Mouse (Mus musculus): ENCODE results near the gene Prrx1. TPM values are rescaled to one million over a fixed set of nuclear protein-coding genes. Genes with fewer than 3 reads are reported as not detected.

Prrx1 gene
- polyA plus RNA-seq, 1 experiment from 2014 or later: 193 TPM

DNA sequence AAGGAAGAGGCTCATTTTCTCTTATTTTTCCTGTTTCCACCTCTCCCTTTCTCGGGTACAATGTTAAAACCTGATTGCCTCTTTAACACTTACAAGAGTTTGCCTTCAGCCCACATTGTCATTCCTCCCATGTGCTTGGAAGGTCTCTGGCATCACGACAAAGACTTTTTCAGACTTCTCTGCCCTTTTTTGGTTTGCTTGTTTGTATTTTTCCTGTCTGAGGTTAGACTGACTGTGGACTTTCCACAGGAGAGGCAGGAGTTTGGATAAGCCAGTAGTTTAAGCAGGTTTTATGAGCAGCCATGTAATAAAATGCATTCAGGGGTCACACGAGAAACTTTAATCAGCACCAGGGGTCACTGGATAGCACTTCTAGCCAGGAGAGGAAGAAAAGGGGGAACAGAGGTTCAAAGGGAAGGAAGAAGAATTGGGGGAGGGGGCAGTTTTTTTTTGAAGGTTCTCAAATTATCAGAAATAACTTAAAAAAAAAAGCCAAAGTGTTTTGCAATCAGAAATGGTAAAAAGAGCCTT is 42.2 kb upstream of the Prrx1 start:
- ATAC-seq (ENCODE audit: insufficient number of reproducible peaks, low FRiP score, low TSS enrichment, low read depth): no peak
- 12% methylated on average over 3 of the region's 3 CpGs for WGBS
- H3K4me1 ChIP-seq (ENCODE audit: control insufficient read depth, insufficient read depth, low read length): peaks cover 10% of the 10 kb centered on the region; the same call in 1 of the 2 replicates

GRCm38 (mm10) chr1:163350988-163351387 is 37.5 kb upstream of the Prrx1 start:
- Histone ChIP-seq H3K27me3 (ENCODE audit: control insufficient read depth, insufficient read depth, low read length) (no peaks in the 10 kb centered on the region), H3K27ac (replicated peaks; ENCODE audit: low read depth, low read length) (no peak overlapping the region), H3K4me2 (ENCODE audit: low read depth, severe bottlenecking) (no peak overlapping the region), H3K9me3 (ENCODE audit: control insufficient read depth, low read length) (no peaks in the 10 kb centered on the region), H3K36me3 (ENCODE audit: control insufficient read depth, insufficient read depth, low read length) (no peaks in the 10 kb centered on the region), H3K4me1 (ENCODE audit: control insufficient read depth, insufficient read depth, low read length) (0 out of 2 replicates have a peak, but pooled peaks cover 2% of the 10 kb centered on the region), H3K9ac (ENCODE audit: low read length) (no peak overlapping the region), H3K4me3 (ENCODE audit: low read depth, low read length) (no peak overlapping the region)
- DNase-seq (ENCODE audit: low spot score) (no peak), ATAC-seq (ENCODE audit: insufficient number of reproducible peaks, low FRiP score, low TSS enrichment, low read depth) (no peak)
- 79% methylated on average over 3 of the region's 3 CpGs for WGBS

More for the DNA sequence above, 42.2 kb upstream of the Prrx1 start:
- Histone ChIP-seq H3K27me3 (ENCODE audit: control insufficient read depth, insufficient read depth, low read length) (no peaks in the 10 kb centered on the region), H3K9me3 (ENCODE audit: control insufficient read depth, low read length) (no peaks in the 10 kb centered on the region), H3K4me3 (ENCODE audit: low read depth, low read length) (no peak overlapping the region), H3K27ac (replicated peaks; ENCODE audit: low read depth, low read length) (peak overlapping the region; percentile 66), H3K9ac (ENCODE audit: low read length) (no peak overlapping the region), H3K36me3 (ENCODE audit: control insufficient read depth, insufficient read depth, low read length) (no peaks in the 10 kb centered on the region), H3K4me2 (ENCODE audit: low read depth, severe bottlenecking) (no peak overlapping the region)
- peak; percentile 66 for DNase-seq (ENCODE audit: low spot score)

DNA sequence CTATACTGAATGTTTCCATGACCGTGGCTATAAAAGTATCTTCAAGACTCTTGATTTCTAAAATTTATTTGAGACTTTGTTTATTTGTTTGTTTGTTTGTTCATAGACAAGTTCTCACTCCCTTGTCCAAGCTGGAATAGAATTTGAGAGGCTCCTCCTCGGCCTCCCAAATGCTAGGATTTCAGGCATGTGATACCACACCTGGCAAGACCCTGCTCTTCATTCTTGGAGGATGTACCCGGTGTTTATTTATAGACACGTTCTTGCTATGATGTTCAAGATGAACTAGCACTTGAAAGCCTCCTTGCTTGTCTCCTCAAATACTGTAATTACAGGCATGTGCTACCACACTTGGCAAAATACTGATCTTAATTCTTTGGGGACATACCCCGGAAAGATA is 32.0 kb upstream of the Prrx1 start:
- H3K27ac ChIP-seq (replicated peaks; ENCODE audit: low read depth, low read length): no peak overlapping the region
- no peak for DNase-seq (ENCODE audit: low spot score)
- no peaks in the 10 kb centered on the region for H3K27me3 ChIP-seq (ENCODE audit: control insufficient read depth, insufficient read depth, low read length)
- ATAC-seq (ENCODE audit: insufficient number of reproducible peaks, low FRiP score, low TSS enrichment, low read depth): no peak
- H3K4me2 ChIP-seq (ENCODE audit: low read depth, severe bottlenecking): no peak overlapping the region
- H3K9ac ChIP-seq (ENCODE audit: low read length): no peak overlapping the region
- no peaks in the 10 kb centered on the region for H3K4me1 ChIP-seq (ENCODE audit: control insufficient read depth, insufficient read depth, low read length)
- no peaks in the 10 kb centered on the region for H3K36me3 ChIP-seq (ENCODE audit: control insufficient read depth, insufficient read depth, low read length)
- H3K9me3 ChIP-seq (ENCODE audit: control insufficient read depth, low read length): no peaks in the 10 kb centered on the region
- H3K4me3 ChIP-seq (ENCODE audit: low read depth, low read length): no peak overlapping the region
- 89% methylated on average over 5 of the region's 5 CpGs for WGBS

DNA sequence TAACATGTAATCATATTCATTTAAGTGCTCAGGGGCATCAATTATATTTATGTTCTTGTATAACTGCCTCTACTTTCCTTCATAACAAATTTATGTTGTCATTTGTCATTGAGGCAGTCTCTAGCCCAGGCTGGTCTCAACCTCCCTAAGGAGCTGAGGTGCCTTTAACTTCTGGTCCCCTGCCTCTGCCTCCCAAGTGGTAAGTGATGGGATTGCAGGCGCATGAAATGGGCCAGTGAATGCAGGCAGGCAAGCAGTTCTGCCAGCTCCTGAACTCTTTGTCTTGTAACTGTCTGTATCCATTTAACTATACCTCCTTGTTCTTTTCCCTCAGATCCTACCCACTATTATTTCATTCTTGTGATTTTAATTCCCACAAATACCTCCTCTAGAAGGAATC is 31.4 kb upstream of the Prrx1 start:
- no peak overlapping the region for H3K4me3 ChIP-seq (ENCODE audit: low read depth, low read length)
- H3K4me1 ChIP-seq (ENCODE audit: control insufficient read depth, insufficient read depth, low read length): no peaks in the 10 kb centered on the region
- no peaks in the 10 kb centered on the region for H3K36me3 ChIP-seq (ENCODE audit: control insufficient read depth, insufficient read depth, low read length)
- WGBS: 32% methylated on average over 1 of the region's 1 CpGs
- no peaks in the 10 kb centered on the region for H3K27me3 ChIP-seq (ENCODE audit: control insufficient read depth, insufficient read depth, low read length)
- H3K9ac ChIP-seq (ENCODE audit: low read length): no peak overlapping the region
- peak; percentile 56 for DNase-seq (ENCODE audit: low spot score)
- H3K27ac ChIP-seq (replicated peaks; ENCODE audit: low read depth, low read length): no peak overlapping the region
- no peak overlapping the region for H3K4me2 ChIP-seq (ENCODE audit: low read depth, severe bottlenecking)
- no peaks in the 10 kb centered on the region for H3K9me3 ChIP-seq (ENCODE audit: control insufficient read depth, low read length)
- no peak for ATAC-seq (ENCODE audit: insufficient number of reproducible peaks, low FRiP score, low TSS enrichment, low read depth)

GRCm38 (mm10) chr1:163339219-163339561 is 25.7 kb upstream of the Prrx1 start:
- DNase-seq (ENCODE audit: low spot score): no peak
- ATAC-seq (ENCODE audit: insufficient number of reproducible peaks, low FRiP score, low TSS enrichment, low read depth): no peak
- Histone ChIP-seq H3K27me3 (ENCODE audit: control insufficient read depth, insufficient read depth, low read length) (no peaks in the 10 kb centered on the region), H3K4me1 (ENCODE audit: control insufficient read depth, insufficient read depth, low read length) (no peaks in the 10 kb centered on the region), H3K27ac (replicated peaks; ENCODE audit: low read depth, low read length) (no peak overlapping the region), H3K4me3 (ENCODE audit: low read depth, low read length) (no peak overlapping the region), H3K9ac (ENCODE audit: low read length) (no peak overlapping the region), H3K36me3 (ENCODE audit: control insufficient read depth, insufficient read depth, low read length) (no peaks in the 10 kb centered on the region), H3K4me2 (ENCODE audit: low read depth, severe bottlenecking) (no peak overlapping the region), H3K9me3 (ENCODE audit: control insufficient read depth, low read length) (no peaks in the 10 kb centered on the region)
- 84% methylated on average over 3 of the region's 3 CpGs for whole genome bisulfite sequencing

DNA sequence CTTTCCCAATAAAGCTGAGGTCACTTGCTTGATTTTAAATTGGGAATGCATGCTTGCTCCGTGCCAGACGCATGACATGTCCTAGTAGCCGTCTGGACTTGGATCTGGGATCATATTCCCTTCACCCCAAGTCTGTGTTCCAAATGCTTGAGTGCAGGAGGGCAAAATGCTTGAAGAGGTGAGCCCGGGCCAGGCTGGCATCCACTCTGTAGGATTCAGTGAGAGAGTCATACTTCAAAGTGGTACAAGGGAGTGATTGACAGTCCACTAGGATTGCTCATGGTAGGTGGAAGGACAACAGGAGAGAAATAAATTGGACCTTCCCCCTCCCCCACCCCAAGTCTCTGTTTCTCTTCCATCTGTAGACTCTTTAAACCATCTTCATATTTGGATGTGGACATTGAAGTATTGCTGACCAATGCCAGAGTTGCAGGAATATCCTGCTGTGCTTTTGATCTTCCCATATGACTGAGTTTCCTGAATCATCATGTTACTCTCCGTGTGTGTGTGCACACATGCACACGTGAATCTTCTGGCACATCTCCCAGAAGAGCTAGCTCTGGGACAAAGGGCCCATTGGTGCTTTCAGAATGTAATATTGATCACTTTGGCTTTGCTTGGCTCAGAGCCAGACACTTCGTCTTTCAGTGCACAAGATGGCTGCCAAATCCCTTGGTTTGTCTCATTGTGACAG is 25.2 kb upstream of the Prrx1 start:
- WGBS: 77% methylated on average over 7 of the region's 7 CpGs
- H3K27me3 ChIP-seq (ENCODE audit: control insufficient read depth, insufficient read depth, low read length): no peaks in the 10 kb centered on the region
- ATAC-seq (ENCODE audit: insufficient number of reproducible peaks, low FRiP score, low TSS enrichment, low read depth): no peak
- no peaks in the 10 kb centered on the region for H3K9me3 ChIP-seq (ENCODE audit: control insufficient read depth, low read length)
- no peaks in the 10 kb centered on the region for H3K4me1 ChIP-seq (ENCODE audit: control insufficient read depth, insufficient read depth, low read length)
- no peak for DNase-seq (ENCODE audit: low spot score)
- H3K4me2 ChIP-seq (ENCODE audit: low read depth, severe bottlenecking): no peak overlapping the region
- H3K4me3 ChIP-seq (ENCODE audit: low read depth, low read length): no peak overlapping the region
- no peak overlapping the region for H3K27ac ChIP-seq (replicated peaks; ENCODE audit: low read depth, low read length)
- no peak overlapping the region for H3K9ac ChIP-seq (ENCODE audit: low read length)
- no peaks in the 10 kb centered on the region for H3K36me3 ChIP-seq (ENCODE audit: control insufficient read depth, insufficient read depth, low read length)

DNA sequence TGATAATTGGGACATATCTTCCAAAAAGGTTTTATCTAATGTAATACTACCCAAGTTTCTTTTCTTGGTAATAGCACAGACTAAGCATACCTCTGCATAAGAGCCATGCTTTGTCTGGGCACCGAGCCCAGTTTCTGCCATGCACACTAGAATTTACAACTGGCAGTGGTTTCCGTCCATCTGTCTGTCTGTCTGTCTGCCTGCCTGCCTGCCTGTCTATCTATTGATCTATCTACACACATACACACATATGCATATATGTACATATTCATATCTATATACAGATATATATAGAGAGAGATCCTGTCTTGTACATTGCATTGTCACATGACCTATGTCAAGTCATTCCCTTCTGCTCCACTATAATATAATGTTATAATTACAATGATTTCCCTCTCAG is 24.3 kb upstream of the Prrx1 start:
- Histone ChIP-seq H3K27ac (replicated peaks; ENCODE audit: low read depth, low read length) (no peak overlapping the region), H3K4me3 (ENCODE audit: low read depth, low read length) (no peak overlapping the region), H3K27me3 (ENCODE audit: control insufficient read depth, insufficient read depth, low read length) (no peaks in the 10 kb centered on the region), H3K9me3 (ENCODE audit: control insufficient read depth, low read length) (no peaks in the 10 kb centered on the region), H3K36me3 (ENCODE audit: control insufficient read depth, insufficient read depth, low read length) (no peaks in the 10 kb centered on the region), H3K4me2 (ENCODE audit: low read depth, severe bottlenecking) (no peak overlapping the region), H3K4me1 (ENCODE audit: control insufficient read depth, insufficient read depth, low read length) (no peaks in the 10 kb centered on the region), H3K9ac (ENCODE audit: low read length) (no peak overlapping the region)
- ATAC-seq (ENCODE audit: insufficient number of reproducible peaks, low FRiP score, low TSS enrichment, low read depth) (no peak), DNase-seq (ENCODE audit: low spot score) (no peak)
- 94% methylated on average over 2 of the region's 2 CpGs for WGBS

GRCm38 (mm10) chr1:163327279-163327678 is 13.8 kb upstream of the Prrx1 start:
- no peaks in the 10 kb centered on the region for H3K36me3 ChIP-seq (ENCODE audit: control insufficient read depth, insufficient read depth, low read length)
- H3K4me2 ChIP-seq (ENCODE audit: low read depth, severe bottlenecking): no peak overlapping the region
- 23% methylated on average over 2 of the region's 2 CpGs for WGBS
- no peak overlapping the region for H3K27ac ChIP-seq (replicated peaks; ENCODE audit: low read depth, low read length)
- no peaks in the 10 kb centered on the region for H3K9me3 ChIP-seq (ENCODE audit: control insufficient read depth, low read length)
- DNase-seq (ENCODE audit: low spot score): no peak
- no peak overlapping the region for H3K4me3 ChIP-seq (ENCODE audit: low read depth, low read length)
- no peaks in the 10 kb centered on the region for H3K27me3 ChIP-seq (ENCODE audit: control insufficient read depth, insufficient read depth, low read length)
- no peaks in the 10 kb centered on the region for H3K4me1 ChIP-seq (ENCODE audit: control insufficient read depth, insufficient read depth, low read length)
- ATAC-seq (ENCODE audit: insufficient number of reproducible peaks, low FRiP score, low TSS enrichment, low read depth): no peak
- no peak overlapping the region for H3K9ac ChIP-seq (ENCODE audit: low read length)

Measured in limb, embryonic 11.5 days (tissue).